Mouse (Mus musculus) cerebellum, adult 2 months (tissue): ENCODE results near the gene Meis2. TPM values are rescaled to one million over a fixed set of nuclear protein-coding genes. Genes with fewer than 3 reads are reported as not detected.

ENCODE experiments used
- DNase-seq, 2 experiments: peaks; one replicate each; pipeline ENCODE4 v3.0.0; 2021
- H3K27ac ChIP-seq: fragments of 200-500 bp; 2 replicates; pipeline ENCODE4 v1.5.1; 2012; ENCODE audit warnings: low read length, control low read depth, inconsistent platforms; ENCODE audit not compliant: insufficient read depth
- H3K27me3 ChIP-seq: fragments of 200-500 bp; 2 replicates; pipeline ENCODE4 v1.6.1; 2012; ENCODE audit warnings: inconsistent platforms, mild to moderate bottlenecking, low read length, moderate library complexity; ENCODE audit not compliant: control insufficient read depth, insufficient read depth
- H3K4me1 ChIP-seq: fragments of 200-500 bp; 2 replicates; pipeline ENCODE4 v1.6.1; 2011; ENCODE audit warnings: low read length; ENCODE audit not compliant: control insufficient read depth, insufficient read depth
- H3K4me3 ChIP-seq: fragments of 200-500 bp; replicated peaks from 2 replicates; pipeline ENCODE3; 2011; ENCODE audit warnings: mild to moderate bottlenecking, low read depth, low read length, control low read depth; ENCODE audit not compliant: insufficient read depth
- CTCF ChIP-seq: fragments of 200-500 bp; IDR thresholded peaks from 2 replicates; pipeline ENCODE4 v1.5.1; 2011; ENCODE audit warnings: low read depth, mild to moderate bottlenecking, control low read depth, low read length, moderate library complexity, borderline replicate concordance; ENCODE audit not compliant: insufficient read depth
- POLR2A ChIP-seq: fragments of 200-500 bp; IDR thresholded peaks from 2 replicates; pipeline ENCODE4 v1.6.1; 2011; ENCODE audit warnings: low read length, control low read depth, borderline replicate concordance; ENCODE audit not compliant: insufficient read depth
- WGBS: fragments of 180-500 bp; shearing (Covaris S2); methylation state at CpG from one replicate; pipeline ENCODE4 v1.1.7; 2018; 5-methylcytosine and 5-hydroxymethylcytosine counted together
- polyA plus RNA-seq: library from polyadenylated mRNA; depleted of rRNA; stranded (reverse); fragments of >200 nt; gene quantifications from 2 replicates; pipeline ENCODE4 v1.2.3, GENCODE M21; 2012

Gene Meis2
- polyA plus RNA-seq, 1 experiment, result 58.7 TPM

DNA sequence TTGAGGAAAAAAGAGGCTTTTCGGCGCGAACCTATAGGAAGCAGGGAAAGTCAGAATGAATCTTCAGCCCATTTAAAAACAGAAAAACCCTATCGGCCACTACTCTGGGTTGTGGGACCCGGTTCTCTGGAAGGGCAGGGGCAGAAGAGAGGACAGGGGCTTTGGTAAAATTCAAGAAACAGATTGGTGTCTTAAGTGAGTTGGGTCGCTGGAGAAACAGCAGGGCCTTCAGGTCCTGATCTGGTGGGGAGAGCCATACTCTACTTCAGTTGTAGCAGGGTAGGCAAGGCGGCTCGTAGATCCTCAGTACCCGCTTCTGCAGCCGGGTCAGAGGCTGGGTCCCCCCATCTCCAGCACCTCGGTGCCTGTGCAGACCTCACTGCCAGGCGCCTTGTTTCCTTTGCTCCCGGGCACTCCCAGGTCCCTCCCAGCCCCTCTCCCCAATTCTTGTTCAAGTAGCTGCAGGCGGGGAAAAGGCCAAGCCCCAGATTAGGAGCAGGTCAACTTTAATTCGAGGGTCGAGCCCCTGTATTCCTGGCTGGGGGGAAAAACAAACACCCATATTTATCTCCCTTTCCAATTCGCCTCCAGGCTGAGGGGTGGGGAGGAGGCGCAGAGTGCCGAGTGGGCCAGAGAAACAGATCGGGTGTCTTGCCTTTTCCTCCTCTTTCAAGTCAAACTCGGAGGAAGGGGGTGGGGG is 4.8 kb downstream of the Meis2 start:
- no peak for DNase-seq
- TF ChIP-seq CTCF (no peak), POLR2A (no peak)
- Histone ChIP-seq H3K27me3 (peaks cover 10% of the 10 kb centered on the region; the same call in 1 of the 2 replicates), H3K4me3 (no peak overlapping the region), H3K27ac (no peak overlapping the region), H3K4me1 (0 out of 2 replicates have a peak, but pooled peaks cover 2% of the 10 kb centered on the region)
- 28% methylated on average over 21 of the region's 21 CpGs for WGBS

DNA sequence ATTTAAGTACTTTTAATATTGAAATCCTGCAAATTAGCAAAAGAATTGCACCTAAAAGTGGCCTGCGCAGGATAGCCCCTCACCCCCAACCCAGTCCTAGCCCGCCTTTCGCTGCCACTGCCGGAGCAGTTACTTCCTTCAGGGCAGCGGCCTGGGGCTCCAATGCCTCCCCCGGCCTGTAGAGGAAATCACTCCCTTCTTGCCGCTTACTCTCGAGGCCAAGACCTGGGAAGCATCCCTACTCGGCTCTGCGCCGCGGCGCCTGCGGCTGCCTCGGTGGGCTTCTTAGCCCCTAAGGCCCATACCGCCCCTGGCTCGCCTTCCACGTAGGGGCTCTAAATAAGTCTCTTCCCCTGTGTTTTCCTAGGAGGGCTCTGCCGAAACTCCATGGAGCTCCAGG is 5.4 kb downstream of the Meis2 start:
- TF ChIP-seq POLR2A (no peak), CTCF (no peak)
- no peak overlapping the region for H3K4me3 ChIP-seq
- H3K27me3 ChIP-seq, result peaks cover 10% of the 10 kb centered on the region; the same call in 1 of the 2 replicates
- DNase-seq, result no peak
- 22% methylated on average over 19 of the region's 19 CpGs for WGBS
- 0 out of 2 replicates have a peak, but pooled peaks cover 2% of the 10 kb centered on the region for H3K4me1 ChIP-seq
- no peak overlapping the region for H3K27ac ChIP-seq

DNA sequence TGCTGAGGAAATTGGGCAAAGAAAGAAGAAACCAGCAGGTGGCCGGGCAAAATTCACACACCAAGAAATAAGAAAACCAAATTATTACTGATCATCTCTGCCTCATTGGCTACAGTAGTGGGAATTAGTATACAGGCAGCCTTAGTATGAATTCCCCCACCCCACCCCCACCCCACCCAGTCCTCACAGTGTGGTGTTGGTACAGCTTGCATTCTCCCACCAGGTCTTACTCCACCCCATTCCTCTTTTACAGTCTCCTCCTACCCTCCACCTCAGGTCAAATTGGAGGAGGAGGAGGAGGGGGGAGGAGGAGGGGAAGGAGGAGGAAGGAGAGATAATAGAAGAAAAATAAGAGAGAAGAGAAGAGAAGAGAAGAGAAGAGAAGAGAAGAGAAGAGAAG is 6.0 kb downstream of the Meis2 start:
- H3K27ac ChIP-seq, result no peak overlapping the region
- peaks cover 10% of the 10 kb centered on the region; the same call in 1 of the 2 replicates for H3K27me3 ChIP-seq
- 53% methylated on average over 1 of the region's 1 CpGs for WGBS
- DNase-seq, result no peak
- no peak overlapping the region for H3K4me3 ChIP-seq
- 0 out of 2 replicates have a peak, but pooled peaks cover 2% of the 10 kb centered on the region for H3K4me1 ChIP-seq
- TF ChIP-seq CTCF (no peak), POLR2A (no peak)

DNA sequence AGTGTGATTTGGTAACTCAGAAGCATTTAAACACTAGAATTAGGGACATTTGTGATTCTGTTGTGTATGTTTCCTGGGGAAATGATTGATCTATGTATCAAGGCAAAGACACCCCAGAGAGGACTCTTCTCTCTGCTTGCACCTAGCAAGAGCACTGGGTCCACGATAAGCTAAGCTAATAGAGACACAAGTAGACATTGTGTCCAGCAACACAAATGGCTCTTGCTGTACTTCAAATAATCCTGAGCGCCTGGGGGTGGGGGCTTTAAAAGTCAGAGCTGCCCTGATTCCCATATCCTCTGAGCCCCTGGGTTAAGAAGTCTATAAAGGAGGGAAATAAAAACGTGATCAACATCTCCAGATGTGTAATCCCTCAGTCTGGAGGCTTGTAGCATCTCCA is 6.6 kb downstream of the Meis2 start:
- no peak overlapping the region for H3K27ac ChIP-seq
- WGBS, result 68% methylated on average over 3 of the region's 3 CpGs
- no peak for DNase-seq
- TF ChIP-seq POLR2A, result no peak
- no peak for TF ChIP-seq CTCF
- no peaks in the 10 kb centered on the region for H3K4me1 ChIP-seq
- peaks cover 10% of the 10 kb centered on the region; the same call in 1 of the 2 replicates for H3K27me3 ChIP-seq
- no peak overlapping the region for H3K4me3 ChIP-seq

DNA sequence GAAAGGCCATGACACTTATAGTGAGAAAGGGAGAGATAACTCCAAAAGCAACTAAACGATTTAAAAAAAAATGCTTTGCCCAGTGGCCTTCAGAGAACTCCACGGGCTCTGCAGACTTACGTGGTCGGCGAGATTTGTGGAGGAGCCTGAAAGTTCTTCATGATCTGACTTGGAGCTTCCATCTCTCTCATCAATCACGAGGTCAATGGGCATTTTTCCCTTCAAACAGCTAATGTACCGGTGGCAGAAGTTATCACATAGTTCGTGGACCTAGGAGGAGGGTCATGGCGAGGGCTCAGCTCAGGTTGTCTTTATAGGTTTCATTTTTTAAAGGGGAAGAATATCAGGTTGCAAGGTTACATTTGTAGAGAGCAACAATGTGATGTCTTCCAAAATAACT is 7.1 kb downstream of the Meis2 start:
- Histone ChIP-seq H3K4me3 (no peak overlapping the region), H3K27ac (no peak overlapping the region), H3K27me3 (peaks cover 6% of the 10 kb centered on the region; the same call in 1 of the 2 replicates), H3K4me1 (no peaks in the 10 kb centered on the region)
- TF ChIP-seq POLR2A, result no peak
- no peak for TF ChIP-seq CTCF
- WGBS, result 81% methylated on average over 9 of the region's 9 CpGs
- no peak for DNase-seq

DNA sequence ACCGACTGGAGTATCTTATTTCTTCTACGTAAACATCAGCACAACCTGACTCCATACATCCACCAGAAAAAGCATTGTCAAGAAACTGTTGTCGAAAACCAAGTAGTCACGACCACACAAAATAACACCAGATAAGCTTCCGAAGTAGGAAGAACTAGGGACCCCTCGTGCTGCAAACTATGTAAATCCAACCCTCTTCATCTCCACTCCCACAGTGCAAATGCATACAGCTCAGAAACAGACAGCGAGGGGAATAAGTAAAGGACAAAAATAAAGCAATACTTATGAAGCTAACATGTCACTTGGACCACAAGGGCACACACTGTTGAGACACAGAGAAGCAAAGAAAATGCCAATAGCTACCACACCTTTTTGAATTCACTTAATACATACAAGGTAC is 8.8 kb downstream of the Meis2 start:
- DNase-seq, result no peak
- Histone ChIP-seq H3K4me1 (no peaks in the 10 kb centered on the region), H3K4me3 (no peak overlapping the region), H3K27me3 (peaks cover 6% of the 10 kb centered on the region; the same call in 1 of the 2 replicates), H3K27ac (no peak overlapping the region)
- 87% methylated on average over 7 of the region's 7 CpGs for WGBS
- TF ChIP-seq POLR2A (no peak), CTCF (no peak)

- no peak overlapping the region for H3K4me3 ChIP-seq
- no peaks in the 10 kb centered on the region; the same call in 1 of the 2 replicates for H3K27me3 ChIP-seq
- WGBS, result 70% methylated on average over 13 of the region's 13 CpGs
- H3K4me1 ChIP-seq, result no peaks in the 10 kb centered on the region
- TF ChIP-seq CTCF, result no peak
- TF ChIP-seq POLR2A, result no peak
- no peak for DNase-seq
- no peak overlapping the region for H3K27ac ChIP-seq
Observed at GRCm38 (mm10) chr2:116055686-116056620, 9.7 kb downstream of the Meis2 start.
